Mouse (Mus musculus) olfactory bulb, adult 2 months (tissue): ENCODE results near the gene Ranbp6.

ENCODE experiments used
- CTCF ChIP-seq: fragments of 200-500 bp; IDR thresholded peaks from 2 replicates; pipeline ENCODE4 v1.5.1; 2012; ENCODE audit warnings: low read depth, mild to moderate bottlenecking, low read length, moderate library complexity; ENCODE audit not compliant: insufficient read depth
- POLR2A ChIP-seq: fragments of 200-500 bp; IDR thresholded peaks from 2 replicates; pipeline ENCODE4 v1.6.1; 2012; ENCODE audit warnings: mild to moderate bottlenecking, low read depth, low read length, moderate library complexity; ENCODE audit not compliant: insufficient read depth

- no peak for TF ChIP-seq CTCF
- TF ChIP-seq POLR2A: no peak
Measured at GRCm38 (mm10) chr19:29838171-29838570, 25.4 kb upstream of the Ranbp6 start.
